Mouse (Mus musculus) megakaryocyte-erythroid progenitor cell, adult 5-6 weeks (primary cell): ENCODE measurements at regions not wholly inside any gene's neighbourhood (a gene's known extent, or its start where the extent isn't known, plus 50 kb on each side); places are given as distances from the start of the nearest gene placed in this dataset.
A peak's percentile ranks its signal among the peaks of the same experiment; 100 is the strongest.

Experiments
- ATAC-seq: replicated peaks from 2 replicates; pipeline ENCODE4 v1.8.0; 2016; ENCODE audit warnings: mild to moderate bottlenecking, inconsistent platforms; ENCODE audit not compliant: severe bottlenecking, poor library complexity, low FRiP score, low TSS enrichment

GRCm38 (mm10) chr9:112445230-112446026, 209.7 kb upstream of the Arpp21 start:
- ATAC-seq, result peak; percentile 18; the same call in 1 of the 2 replicates

DNA sequence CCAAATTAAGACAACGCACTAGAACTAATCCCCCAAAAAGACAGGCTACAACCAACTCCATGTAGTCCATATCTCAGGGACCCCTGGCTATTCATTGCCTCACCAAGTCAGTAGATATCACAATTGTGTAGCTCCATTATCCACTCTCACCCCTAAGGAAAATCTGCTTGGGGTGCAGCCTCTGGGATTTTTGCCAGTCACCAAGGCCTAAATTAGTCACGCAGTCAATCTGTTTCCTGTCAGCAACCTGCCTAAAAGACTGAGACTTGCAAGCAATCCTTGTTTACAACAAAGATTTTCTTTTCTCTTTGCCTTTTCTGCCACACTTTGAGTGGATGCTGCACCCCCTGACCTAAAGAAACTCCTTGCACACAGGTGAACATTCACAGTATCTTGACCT, 208.5 kb upstream of the Arpp21 start:
- no peak for ATAC-seq

DNA sequence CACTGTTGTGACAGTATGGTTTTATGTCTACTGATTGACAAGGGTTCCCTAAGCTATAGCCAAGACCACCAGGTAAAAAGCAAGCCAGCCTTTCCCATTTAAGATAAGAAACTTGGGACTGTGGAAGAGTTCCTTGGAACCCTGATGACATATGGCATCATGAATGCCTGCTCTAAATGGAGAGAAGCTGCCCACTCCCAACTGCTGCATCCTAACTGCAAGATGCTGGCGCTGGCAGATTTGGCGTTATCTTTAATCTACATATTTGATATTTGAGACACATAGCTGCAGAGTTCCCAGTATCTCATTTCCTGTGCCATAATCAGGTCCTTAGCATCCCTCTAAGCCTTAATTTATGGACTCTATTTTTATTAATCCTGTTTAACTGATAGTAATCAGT, 200.4 kb upstream of the Arpp21 start:
- ATAC-seq, result no peak

GRCm38 (mm10) chr9:112431920-112432437, 196.2 kb upstream of the Arpp21 start:
- ATAC-seq, result no peak

DNA sequence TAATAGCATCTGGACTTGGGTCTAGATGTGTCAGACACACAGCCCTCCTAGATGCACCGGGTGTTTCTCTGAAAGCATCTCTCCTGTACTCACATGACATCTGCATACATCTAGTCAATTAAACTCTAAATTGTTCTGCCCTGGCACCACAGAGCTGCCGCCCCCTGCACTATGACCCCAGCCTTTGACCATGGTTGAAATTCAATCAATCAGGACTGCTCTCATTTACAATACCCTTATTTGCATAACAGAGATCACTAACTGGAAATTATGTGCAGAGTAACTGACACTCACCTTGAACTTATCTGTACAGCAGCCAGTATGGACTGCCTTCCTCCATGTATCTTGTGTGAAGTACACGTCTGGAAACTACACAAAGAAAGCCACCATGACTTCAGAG, 193.5 kb upstream of the Arpp21 start:
- ATAC-seq, result no peak

DNA sequence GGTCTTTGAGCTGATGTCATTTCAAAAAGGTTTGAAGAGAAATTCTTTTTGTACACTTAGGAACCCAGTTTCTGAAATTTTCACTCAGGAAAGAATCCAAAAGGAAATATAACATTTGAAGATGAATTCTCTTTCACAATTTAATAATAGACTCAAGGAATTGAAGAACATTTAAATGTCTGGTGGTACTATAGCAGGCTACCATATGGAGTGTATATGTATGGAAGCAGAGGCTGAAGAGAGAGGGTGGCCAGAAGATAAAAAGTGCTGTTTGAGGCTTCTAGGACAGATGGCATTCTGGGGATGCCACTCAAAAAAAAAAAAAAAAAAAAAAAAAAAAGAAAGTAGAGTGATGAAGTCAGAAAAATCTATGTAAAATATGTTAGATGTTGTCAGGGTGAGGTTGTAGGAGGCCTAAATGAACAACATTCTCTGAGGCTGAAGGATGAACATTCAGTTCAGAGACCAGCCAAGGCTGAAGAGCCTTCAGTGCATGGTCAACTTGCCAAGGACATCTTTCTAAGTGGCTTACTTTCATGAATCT, 170.1 kb upstream of the Arpp21 start:
- ATAC-seq, result no peak

GRCm38 (mm10) chr9:112370746-112371145, 135.0 kb upstream of the Arpp21 start:
- no peak for ATAC-seq

DNA sequence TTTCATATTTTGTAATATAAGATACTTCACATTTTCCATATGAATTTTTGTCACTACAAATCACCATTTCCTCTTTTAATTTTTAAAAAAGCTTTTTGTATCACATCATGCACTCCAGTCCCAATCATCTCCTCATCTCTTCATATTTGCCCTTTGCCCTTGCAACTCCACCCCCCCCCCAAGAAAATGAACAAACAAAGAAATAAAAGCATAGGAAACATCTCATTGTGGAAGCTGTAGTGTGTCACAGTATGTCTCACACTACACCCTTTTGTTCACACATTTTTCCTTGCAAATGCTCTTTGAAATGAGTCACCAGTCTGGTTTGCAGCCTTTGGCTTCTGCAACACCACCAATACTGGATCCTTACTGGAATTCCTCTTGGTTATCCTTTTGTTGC, 131.6 kb upstream of the Arpp21 start:
- no peak for ATAC-seq

GRCm38 (mm10) chr9:112361355-112361754, 125.6 kb upstream of the Arpp21 start:
- ATAC-seq, result no peak

DNA sequence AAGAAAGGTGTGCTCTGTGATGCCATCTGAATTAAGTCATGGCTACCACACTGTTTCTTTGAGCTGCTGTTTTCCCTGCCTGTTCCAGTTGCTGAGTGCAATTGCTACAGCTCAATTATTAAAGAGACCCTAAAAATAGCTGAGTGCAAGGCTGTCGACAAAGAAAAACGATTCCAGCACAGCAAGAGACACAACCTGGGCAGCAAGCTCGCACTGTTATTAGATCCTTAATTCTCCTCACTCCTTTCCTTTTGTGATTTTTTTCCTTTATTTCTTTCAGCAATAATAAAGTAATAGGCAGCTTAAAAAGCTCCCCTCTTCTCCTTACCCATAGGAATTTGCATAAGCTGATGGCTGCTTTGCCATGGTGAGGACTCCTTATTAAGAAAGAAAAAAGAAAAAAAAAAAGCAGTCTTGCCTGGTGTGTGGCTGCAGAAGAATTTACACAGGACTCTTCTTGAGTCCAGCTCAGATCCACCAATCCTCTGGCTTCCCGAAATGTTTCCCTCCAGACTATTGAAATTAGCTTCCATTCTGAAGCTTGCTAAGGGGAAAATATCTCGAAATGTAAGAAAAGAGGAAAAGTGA, 123.1 kb upstream of the Arpp21 start:
- ATAC-seq, result no peak

DNA sequence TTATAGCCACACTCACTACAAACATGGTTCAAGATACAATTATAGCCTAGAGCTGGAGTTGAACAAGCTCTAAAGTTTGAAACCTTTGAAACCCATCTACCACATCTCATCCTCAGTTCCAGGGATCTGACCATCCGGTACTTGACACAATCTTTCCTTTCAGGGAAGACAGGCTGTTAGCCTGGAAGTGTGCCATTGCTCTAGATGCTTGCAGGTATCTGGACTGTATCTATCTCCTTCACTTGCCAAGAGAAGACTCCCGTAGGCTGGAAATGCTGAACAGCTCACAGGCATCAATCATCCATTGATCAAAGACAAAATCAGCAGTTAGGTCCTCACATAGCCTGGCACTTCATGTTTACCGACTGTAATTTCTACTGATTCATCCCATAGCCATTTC, 117.5 kb upstream of the Arpp21 start:
- no peak for ATAC-seq

- no peak for ATAC-seq
Measured at GRCm38 (mm10) chr9:112348942-112349341, 113.2 kb upstream of the Arpp21 start.

DNA sequence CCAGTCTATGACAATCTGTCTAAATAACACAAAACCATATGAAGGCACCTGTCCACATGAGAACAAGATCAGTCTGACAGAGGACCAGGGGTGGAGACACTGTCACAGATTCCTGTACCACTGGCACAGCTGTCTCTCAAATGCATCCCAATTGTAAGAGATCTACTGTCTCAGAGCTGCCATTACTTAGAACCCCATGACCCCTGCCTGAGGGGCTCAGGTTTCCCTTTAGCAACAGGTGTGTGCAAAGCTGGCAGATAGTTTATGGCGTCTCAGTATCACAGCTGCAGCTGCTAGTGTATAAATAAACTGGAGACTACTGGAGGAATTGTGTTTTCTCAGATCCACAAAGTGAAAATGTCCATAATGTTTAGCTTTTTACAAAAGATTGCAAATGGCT, 109.1 kb upstream of the Arpp21 start:
- ATAC-seq, result no peak

DNA sequence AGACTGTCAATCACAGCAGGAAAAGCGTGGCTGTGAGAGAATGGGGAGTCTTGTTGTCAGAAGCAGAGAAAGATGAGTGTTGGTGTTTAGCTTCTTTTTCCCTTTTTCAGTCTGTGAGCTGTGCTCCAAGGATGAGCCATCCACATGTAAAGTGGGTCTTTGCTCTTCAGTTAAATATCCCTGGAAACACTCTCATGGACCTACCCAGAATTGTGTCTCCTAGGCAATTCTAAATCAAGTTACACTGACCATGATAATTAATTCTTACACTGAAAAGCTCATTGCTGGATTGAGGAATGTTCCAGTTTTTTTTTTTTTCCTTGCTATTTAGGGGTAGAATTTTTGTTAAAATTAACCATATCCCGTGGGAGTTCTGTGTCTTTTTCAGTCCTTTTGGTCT, 104.6 kb upstream of the Arpp21 start:
- ATAC-seq, result no peak

DNA sequence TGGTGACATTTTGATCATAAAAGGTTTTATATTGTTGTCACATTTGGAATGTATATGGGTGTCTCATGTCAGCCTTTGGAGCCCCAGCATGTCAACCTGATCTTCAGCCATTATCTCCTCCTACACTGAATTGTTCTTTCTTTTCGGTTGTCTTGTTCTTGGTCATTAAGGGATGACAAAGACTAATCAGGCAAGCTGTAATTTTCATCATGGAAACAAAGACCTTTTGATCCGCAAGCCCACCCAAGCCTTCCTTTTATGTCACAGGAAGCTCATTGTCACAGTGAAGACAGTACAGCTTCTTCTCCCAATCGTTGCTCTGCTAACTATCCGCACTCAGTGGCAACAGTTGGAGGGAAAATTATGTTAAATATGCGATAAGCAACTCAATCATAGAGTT, 84.3 kb upstream of the Arpp21 start:
- ATAC-seq, result no peak

GRCm38 (mm10) chr9:112308950-112309349, 73.2 kb upstream of the Arpp21 start:
- ATAC-seq, result no peak

- no peak for ATAC-seq
Measured at GRCm38 (mm10) chr9:112307837-112308236, 72.1 kb upstream of the Arpp21 start.

- no peak for ATAC-seq
Measured at GRCm38 (mm10) chr9:112291875-112292274, 56.1 kb upstream of the Arpp21 start.
